Mouse (Mus musculus): ENCODE data around the gene Depp1. TPM values are rescaled to one million over a fixed set of nuclear protein-coding genes. Genes with fewer than 3 reads are reported as not detected.
A peak's percentile ranks its signal among the peaks of the same experiment; 100 is the strongest.

Gene Depp1
- polyA plus RNA-seq, 1 experiment from 2014 or later, result 29.3 TPM

GRCm38 (mm10) chr6:116628539-116629171, 21.8 kb upstream of the Depp1 start, which contains the start of gene Zfp422:
Zfp422 (minus strand) TSS chr6:116628999.
- ATAC-seq (ENCODE audit: insufficient number of reproducible peaks, low FRiP score, low TSS enrichment, low read depth) (peak; percentile 90), DNase-seq (ENCODE audit: low spot score) (peak; percentile 88)
- 0 out of 2 replicates have a peak, but pooled peaks cover 6% of the 10 kb centered on the region for H3K36me3 ChIP-seq (ENCODE audit: control insufficient read depth, insufficient read depth, low read length)
- peak within 1 kb of the TSS; percentile 63 for H3K4me2 ChIP-seq (ENCODE audit: low read depth, severe bottlenecking)
- H3K9ac ChIP-seq (ENCODE audit: low read length), result peak within 1 kb of the TSS; percentile 99
- no peaks in the 10 kb centered on the region for H3K27me3 ChIP-seq (ENCODE audit: control insufficient read depth, insufficient read depth, low read length)
- under 1% methylated on average over 55 of the region's 56 CpGs for WGBS
- no peaks in the 10 kb centered on the region for H3K4me1 ChIP-seq (ENCODE audit: control insufficient read depth, insufficient read depth, low read length)
- peak within 1 kb of the TSS; percentile 84 for H3K4me3 ChIP-seq (ENCODE audit: low read depth, low read length)
- peak within 1 kb of the TSS; percentile 79 for H3K27ac ChIP-seq (replicated peaks; ENCODE audit: low read depth, low read length)
- no peaks in the 10 kb centered on the region for H3K9me3 ChIP-seq (ENCODE audit: control insufficient read depth, low read length)

- Histone ChIP-seq H3K4me3 (ENCODE audit: low read depth, low read length) (no peak overlapping the region), H3K27me3 (ENCODE audit: control insufficient read depth, insufficient read depth, low read length) (no peaks in the 10 kb centered on the region), H3K4me2 (ENCODE audit: low read depth, severe bottlenecking) (no peak overlapping the region), H3K9ac (ENCODE audit: low read length) (no peak overlapping the region), H3K9me3 (ENCODE audit: control insufficient read depth, low read length) (no peaks in the 10 kb centered on the region), H3K27ac (replicated peaks; ENCODE audit: low read depth, low read length) (no peak overlapping the region), H3K4me1 (ENCODE audit: control insufficient read depth, insufficient read depth, low read length) (no peaks in the 10 kb centered on the region), H3K36me3 (ENCODE audit: control insufficient read depth, insufficient read depth, low read length) (0 out of 2 replicates have a peak, but pooled peaks cover 3% of the 10 kb centered on the region)
- no peak for DNase-seq (ENCODE audit: low spot score)
- 93% methylated on average over 10 of the region's 10 CpGs for WGBS
- ATAC-seq (ENCODE audit: insufficient number of reproducible peaks, low FRiP score, low TSS enrichment, low read depth), result no peak
Measured at GRCm38 (mm10) chr6:116629766-116630165, 20.6 kb upstream of the Depp1 start.

GRCm38 (mm10) chr6:116632129-116632528, 18.3 kb upstream of the Depp1 start:
- Histone ChIP-seq H3K36me3 (ENCODE audit: control insufficient read depth, insufficient read depth, low read length) (no peaks in the 10 kb centered on the region), H3K27me3 (ENCODE audit: control insufficient read depth, insufficient read depth, low read length) (no peaks in the 10 kb centered on the region), H3K9me3 (ENCODE audit: control insufficient read depth, low read length) (no peaks in the 10 kb centered on the region), H3K4me1 (ENCODE audit: control insufficient read depth, insufficient read depth, low read length) (no peaks in the 10 kb centered on the region), H3K27ac (replicated peaks; ENCODE audit: low read depth, low read length) (no peak overlapping the region), H3K9ac (ENCODE audit: low read length) (no peak overlapping the region), H3K4me3 (ENCODE audit: low read depth, low read length) (no peak overlapping the region), H3K4me2 (ENCODE audit: low read depth, severe bottlenecking) (no peak overlapping the region)
- WGBS, result 42% methylated on average over 1 of the region's 1 CpGs
- ATAC-seq (ENCODE audit: insufficient number of reproducible peaks, low FRiP score, low TSS enrichment, low read depth), result no peak
- DNase-seq (ENCODE audit: low spot score), result peak; percentile 72

GRCm38 (mm10) chr6:116633741-116634695, 16.4 kb upstream of the Depp1 start:
- Histone ChIP-seq H3K27me3 (ENCODE audit: control insufficient read depth, insufficient read depth, low read length) (no peaks in the 10 kb centered on the region), H3K9ac (ENCODE audit: low read length) (no peak overlapping the region), H3K36me3 (ENCODE audit: control insufficient read depth, insufficient read depth, low read length) (no peaks in the 10 kb centered on the region), H3K4me3 (ENCODE audit: low read depth, low read length) (no peak overlapping the region), H3K27ac (replicated peaks; ENCODE audit: low read depth, low read length) (no peak overlapping the region), H3K4me2 (ENCODE audit: low read depth, severe bottlenecking) (no peak overlapping the region), H3K4me1 (ENCODE audit: control insufficient read depth, insufficient read depth, low read length) (no peaks in the 10 kb centered on the region), H3K9me3 (ENCODE audit: control insufficient read depth, low read length) (no peaks in the 10 kb centered on the region)
- DNase-seq (ENCODE audit: low spot score) (no peak), ATAC-seq (ENCODE audit: insufficient number of reproducible peaks, low FRiP score, low TSS enrichment, low read depth) (no peak)
- WGBS, result 89% methylated on average over 17 of the region's 17 CpGs

- no peaks in the 10 kb centered on the region for H3K4me1 ChIP-seq (ENCODE audit: control insufficient read depth, insufficient read depth, low read length)
- no peak overlapping the region for H3K27ac ChIP-seq (replicated peaks; ENCODE audit: low read depth, low read length)
- H3K36me3 ChIP-seq (ENCODE audit: control insufficient read depth, insufficient read depth, low read length), result no peaks in the 10 kb centered on the region
- no peak for DNase-seq (ENCODE audit: low spot score)
- no peaks in the 10 kb centered on the region for H3K9me3 ChIP-seq (ENCODE audit: control insufficient read depth, low read length)
- no peak overlapping the region for H3K4me3 ChIP-seq (ENCODE audit: low read depth, low read length)
- no peak overlapping the region for H3K9ac ChIP-seq (ENCODE audit: low read length)
- no peak for ATAC-seq (ENCODE audit: insufficient number of reproducible peaks, low FRiP score, low TSS enrichment, low read depth)
- H3K4me2 ChIP-seq (ENCODE audit: low read depth, severe bottlenecking), result no peak overlapping the region
- 74% methylated on average over 10 of the region's 10 CpGs for whole genome bisulfite sequencing
- H3K27me3 ChIP-seq (ENCODE audit: control insufficient read depth, insufficient read depth, low read length), result no peaks in the 10 kb centered on the region
Measured at GRCm38 (mm10) chr6:116635251-116636180, 14.9 kb upstream of the Depp1 start.

- ATAC-seq (ENCODE audit: insufficient number of reproducible peaks, low FRiP score, low TSS enrichment, low read depth), result no peak
- 78% methylated on average over 9 of the region's 9 CpGs for WGBS
Measured at GRCm38 (mm10) chr6:116636581-116637235, 13.7 kb upstream of the Depp1 start.

GRCm38 (mm10) chr6:116637496-116637895, 12.9 kb upstream of the Depp1 start:
- ATAC-seq (ENCODE audit: insufficient number of reproducible peaks, low FRiP score, low TSS enrichment, low read depth) (no peak), DNase-seq (ENCODE audit: low spot score) (no peak)
- Histone ChIP-seq H3K27me3 (ENCODE audit: control insufficient read depth, insufficient read depth, low read length) (no peaks in the 10 kb centered on the region), H3K27ac (replicated peaks; ENCODE audit: low read depth, low read length) (no peak overlapping the region), H3K4me2 (ENCODE audit: low read depth, severe bottlenecking) (no peak overlapping the region), H3K9me3 (ENCODE audit: control insufficient read depth, low read length) (no peaks in the 10 kb centered on the region), H3K36me3 (ENCODE audit: control insufficient read depth, insufficient read depth, low read length) (no peaks in the 10 kb centered on the region), H3K4me1 (ENCODE audit: control insufficient read depth, insufficient read depth, low read length) (no peaks in the 10 kb centered on the region), H3K4me3 (ENCODE audit: low read depth, low read length) (no peak overlapping the region), H3K9ac (ENCODE audit: low read length) (no peak overlapping the region)
- 87% methylated on average over 5 of the region's 5 CpGs for WGBS

More at GRCm38 (mm10) chr6:116636581-116637235, 13.7 kb upstream of the Depp1 start:
- Histone ChIP-seq H3K4me1 (ENCODE audit: control insufficient read depth, insufficient read depth, low read length) (no peaks in the 10 kb centered on the region), H3K4me2 (ENCODE audit: low read depth, severe bottlenecking) (no peak overlapping the region), H3K4me3 (ENCODE audit: low read depth, low read length) (no peak overlapping the region), H3K9ac (ENCODE audit: low read length) (no peak overlapping the region), H3K9me3 (ENCODE audit: control insufficient read depth, low read length) (no peaks in the 10 kb centered on the region), H3K27ac (replicated peaks; ENCODE audit: low read depth, low read length) (no peak overlapping the region), H3K36me3 (ENCODE audit: control insufficient read depth, insufficient read depth, low read length) (no peaks in the 10 kb centered on the region), H3K27me3 (ENCODE audit: control insufficient read depth, insufficient read depth, low read length) (no peaks in the 10 kb centered on the region)
- no peak for DNase-seq (ENCODE audit: low spot score)
